Mouse (Mus musculus): ENCODE data around the gene Zcchc7. TPM values are rescaled to one million over a fixed set of nuclear protein-coding genes. Genes with fewer than 3 reads are reported as not detected.

Zcchc7 gene
- polyA plus RNA-seq (2015; fragmentation: Nextera tagmentation; extraction: Ambion mirVana): 34.4 and 36.5 TPM in 2 replicates

GRCm38 (mm10) chr4:44755553-44756133 is at the start of gene Zcchc7:
Gene Zcchc7, plus strand, starts transcription at chr4:44755877.
- WGBS: 6% methylated on average over 15 of the region's 15 CpGs
- H3K4me2 ChIP-seq: peak within 1 kb of the TSS; percentile 83
- peak within 1 kb of the TSS; percentile 61 for H3K4me3 ChIP-seq
- no peaks in the 10 kb centered on the region for H3K36me3 ChIP-seq
- H3K9ac ChIP-seq: peak within 1 kb of the TSS; percentile 86
- H3K27ac ChIP-seq (replicated peaks): peak within 1 kb of the TSS; percentile 92
- 0 out of 2 replicates have a peak, but pooled peaks cover 3% of the 10 kb centered on the region for H3K27me3 ChIP-seq
- peak; percentile 73 for ATAC-seq (ENCODE audit: low read depth)
- H3K9me3 ChIP-seq: no peaks in the 10 kb centered on the region
- H3K4me1 ChIP-seq (replicated peaks): peaks cover 21% of the 10 kb centered on the region

- H3K9me3 ChIP-seq: no peaks in the 10 kb centered on the region
- peaks cover 48% of the 10 kb centered on the region for H3K4me1 ChIP-seq (replicated peaks)
- H3K36me3 ChIP-seq: no peaks in the 10 kb centered on the region
- no peak overlapping the region for H3K4me3 ChIP-seq
- no peak overlapping the region for H3K4me2 ChIP-seq
- no peak overlapping the region for H3K27ac ChIP-seq (replicated peaks)
- H3K9ac ChIP-seq: no peak overlapping the region
- ATAC-seq (ENCODE audit: low read depth): no peak
- 2% methylated on average over 7 of the region's 7 CpGs for WGBS
- peaks cover 99% of the 10 kb centered on the region for H3K27me3 ChIP-seq
Observed at GRCm38 (mm10) chr4:44705967-44706366, 49.7 kb upstream of the Zcchc7 start.

GRCm38 (mm10) chr4:44706865-44707264 is 48.8 kb upstream of the Zcchc7 start:
- peaks cover 42% of the 10 kb centered on the region for H3K4me1 ChIP-seq (replicated peaks)
- ATAC-seq (ENCODE audit: low read depth): no peak
- H3K27me3 ChIP-seq: peaks cover 99% of the 10 kb centered on the region
- no peak overlapping the region for H3K4me2 ChIP-seq
- H3K27ac ChIP-seq (replicated peaks): no peak overlapping the region
- WGBS: 46% methylated on average over 1 of the region's 1 CpGs
- no peaks in the 10 kb centered on the region for H3K36me3 ChIP-seq
- H3K9ac ChIP-seq: no peak overlapping the region
- no peak overlapping the region for H3K4me3 ChIP-seq
- no peaks in the 10 kb centered on the region for H3K9me3 ChIP-seq

- no peaks in the 10 kb centered on the region for H3K36me3 ChIP-seq
- ATAC-seq (ENCODE audit: low read depth): no peak
Observed at GRCm38 (mm10) chr4:44708311-44708710, 47.4 kb upstream of the Zcchc7 start.

GRCm38 (mm10) chr4:44709091-44709695 is 46.5 kb upstream of the Zcchc7 start:
- Histone ChIP-seq H3K9ac (no peak overlapping the region), H3K4me2 (no peak overlapping the region), H3K27me3 (peaks cover 98% of the 10 kb centered on the region), H3K9me3 (no peaks in the 10 kb centered on the region), H3K4me3 (no peak overlapping the region), H3K27ac (replicated peaks) (no peak overlapping the region), H3K4me1 (replicated peaks) (peaks cover 41% of the 10 kb centered on the region), H3K36me3 (no peaks in the 10 kb centered on the region)
- ATAC-seq (ENCODE audit: low read depth): no peak

More at GRCm38 (mm10) chr4:44708311-44708710, 47.4 kb upstream of the Zcchc7 start:
- Histone ChIP-seq H3K4me1 (replicated peaks) (peaks cover 41% of the 10 kb centered on the region), H3K27me3 (peaks cover 98% of the 10 kb centered on the region), H3K27ac (replicated peaks) (no peak overlapping the region), H3K4me3 (no peak overlapping the region), H3K4me2 (no peak overlapping the region), H3K9ac (no peak overlapping the region), H3K9me3 (no peaks in the 10 kb centered on the region)
- 46% methylated on average over 8 of the region's 8 CpGs for WGBS

GRCm38 (mm10) chr4:44709740-44710700 is 45.7 kb upstream of the Zcchc7 start, which contains the start of gene Pax5:
Gene Pax5, minus strand, starts transcription at chr4:44710487.
- no peak within 1 kb of the TSS for H3K4me2 ChIP-seq
- H3K9ac ChIP-seq: no peak within 1 kb of the TSS

GRCm38 (mm10) chr4:44710701-44711097 is 45.0 kb upstream of the Zcchc7 start:
- peaks cover 98% of the 10 kb centered on the region for H3K27me3 ChIP-seq
- no peak overlapping the region for H3K27ac ChIP-seq (replicated peaks)
- no peak overlapping the region for H3K4me3 ChIP-seq
- peaks cover 31% of the 10 kb centered on the region for H3K4me1 ChIP-seq (replicated peaks)
- H3K9me3 ChIP-seq: no peaks in the 10 kb centered on the region
- ATAC-seq (ENCODE audit: low read depth): no peak
- no peak overlapping the region for H3K4me2 ChIP-seq
- WGBS: under 1% methylated on average over 30 of the region's 30 CpGs
- H3K9ac ChIP-seq: no peak overlapping the region
- no peaks in the 10 kb centered on the region for H3K36me3 ChIP-seq

More at GRCm38 (mm10) chr4:44709740-44710700, 45.7 kb upstream of the Zcchc7 start, which contains the start of gene Pax5:
- 31% methylated on average over 16 of the region's 16 CpGs for WGBS
- no peak within 1 kb of the TSS for H3K27ac ChIP-seq (replicated peaks)
- peaks cover 98% of the 10 kb centered on the region for H3K27me3 ChIP-seq
- H3K4me1 ChIP-seq (replicated peaks): peaks cover 35% of the 10 kb centered on the region
- H3K36me3 ChIP-seq: no peaks in the 10 kb centered on the region
- H3K9me3 ChIP-seq: no peaks in the 10 kb centered on the region
- H3K4me3 ChIP-seq: no peak within 1 kb of the TSS
- no peak for ATAC-seq (ENCODE audit: low read depth)

- H3K36me3 ChIP-seq: no peaks in the 10 kb centered on the region
- peaks cover 27% of the 10 kb centered on the region for H3K4me1 ChIP-seq (replicated peaks)
- H3K9ac ChIP-seq: no peak overlapping the region
- no peak for ATAC-seq (ENCODE audit: low read depth)
- H3K27me3 ChIP-seq: peaks cover 94% of the 10 kb centered on the region
- no peak overlapping the region for H3K4me3 ChIP-seq
- H3K9me3 ChIP-seq: no peaks in the 10 kb centered on the region
- H3K27ac ChIP-seq (replicated peaks): no peak overlapping the region
- 1% methylated on average over 25 of the region's 25 CpGs for WGBS
- no peak overlapping the region for H3K4me2 ChIP-seq
Observed at GRCm38 (mm10) chr4:44711136-44711900, 44.4 kb upstream of the Zcchc7 start.

- H3K4me3 ChIP-seq: no peak overlapping the region
- H3K4me1 ChIP-seq (replicated peaks): peaks cover 27% of the 10 kb centered on the region
- H3K27me3 ChIP-seq: peaks cover 94% of the 10 kb centered on the region
- no peak overlapping the region for H3K9ac ChIP-seq
- no peaks in the 10 kb centered on the region for H3K9me3 ChIP-seq
- WGBS: 2% methylated on average over 25 of the region's 25 CpGs
- H3K27ac ChIP-seq (replicated peaks): no peak overlapping the region
- H3K36me3 ChIP-seq: no peaks in the 10 kb centered on the region
- H3K4me2 ChIP-seq: peak overlapping the region; percentile 29; the same call in 1 of the 2 replicates
- ATAC-seq (ENCODE audit: low read depth): no peak
Observed at GRCm38 (mm10) chr4:44712051-44712700, 43.5 kb upstream of the Zcchc7 start.

GRCm38 (mm10) chr4:44712786-44713553 is 42.7 kb upstream of the Zcchc7 start:
- Histone ChIP-seq H3K27me3 (peaks cover 94% of the 10 kb centered on the region), H3K4me1 (replicated peaks) (peaks cover 27% of the 10 kb centered on the region), H3K27ac (replicated peaks) (no peak overlapping the region), H3K4me2 (0 out of 2 replicates have a peak overlapping the region, but pooled peaks have one; percentile 14), H3K9me3 (no peaks in the 10 kb centered on the region), H3K36me3 (no peaks in the 10 kb centered on the region), H3K9ac (no peak overlapping the region), H3K4me3 (no peak overlapping the region)
- ATAC-seq (ENCODE audit: low read depth): no peak
- WGBS: under 1% methylated on average over 50 of the region's 50 CpGs

All from neural tube, embryonic 13.5 days (tissue).